Mouse (Mus musculus): Measurements from ENCODE around the gene Thbs1. TPM values are rescaled to one million over a fixed set of nuclear protein-coding genes. Genes with fewer than 3 reads are reported as not detected.
A peak's percentile ranks its signal among the peaks of the same experiment; 100 is the strongest.

Thbs1 gene
- polyA plus RNA-seq, 1 experiment = 0.98 TPM

DNA sequence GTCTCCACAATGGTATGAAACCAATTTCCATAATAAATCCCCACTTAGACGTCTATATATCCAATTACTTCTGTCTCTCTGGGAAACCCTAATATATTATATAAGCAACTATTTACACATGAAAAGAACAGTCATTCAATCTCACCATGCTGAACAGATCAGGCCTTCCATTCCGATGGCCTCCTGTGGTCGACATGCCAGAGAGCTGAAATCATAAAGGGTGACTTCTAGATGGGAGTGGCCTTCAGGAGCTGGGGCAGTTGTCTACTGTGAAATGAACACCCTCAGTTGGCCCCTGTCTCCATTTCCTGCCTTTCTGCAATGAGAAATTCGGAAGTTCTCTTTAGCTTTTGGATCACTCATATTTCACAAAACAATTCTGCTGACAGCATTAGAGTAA, 9.5 kb upstream of the Thbs1 start:
- no peaks in the 10 kb centered on the region for H3K4me1 ChIP-seq (ENCODE audit: control insufficient read depth, insufficient read depth, low read length)
- H3K27me3 ChIP-seq (ENCODE audit: control insufficient read depth, insufficient read depth, low read length) = no peaks in the 10 kb centered on the region
- no peak for DNase-seq
- TF ChIP-seq CTCF (IDR thresholded peaks at IDR 0.05; ENCODE audit: borderline replicate concordance, insufficient read depth, low read depth, low read length) (no peak), POLR2A (IDR thresholded peaks at IDR 0.05; ENCODE audit: borderline replicate concordance, insufficient read depth, low read length) (no peak)
- H3K4me3 ChIP-seq (replicated peaks; ENCODE audit: insufficient read depth, low read depth, low read length) = no peak overlapping the region
- H3K27ac ChIP-seq (ENCODE audit: insufficient read depth, low read length) = no peak overlapping the region
- WGBS = 31% methylated on average over 4 of the region's 4 CpGs

DNA sequence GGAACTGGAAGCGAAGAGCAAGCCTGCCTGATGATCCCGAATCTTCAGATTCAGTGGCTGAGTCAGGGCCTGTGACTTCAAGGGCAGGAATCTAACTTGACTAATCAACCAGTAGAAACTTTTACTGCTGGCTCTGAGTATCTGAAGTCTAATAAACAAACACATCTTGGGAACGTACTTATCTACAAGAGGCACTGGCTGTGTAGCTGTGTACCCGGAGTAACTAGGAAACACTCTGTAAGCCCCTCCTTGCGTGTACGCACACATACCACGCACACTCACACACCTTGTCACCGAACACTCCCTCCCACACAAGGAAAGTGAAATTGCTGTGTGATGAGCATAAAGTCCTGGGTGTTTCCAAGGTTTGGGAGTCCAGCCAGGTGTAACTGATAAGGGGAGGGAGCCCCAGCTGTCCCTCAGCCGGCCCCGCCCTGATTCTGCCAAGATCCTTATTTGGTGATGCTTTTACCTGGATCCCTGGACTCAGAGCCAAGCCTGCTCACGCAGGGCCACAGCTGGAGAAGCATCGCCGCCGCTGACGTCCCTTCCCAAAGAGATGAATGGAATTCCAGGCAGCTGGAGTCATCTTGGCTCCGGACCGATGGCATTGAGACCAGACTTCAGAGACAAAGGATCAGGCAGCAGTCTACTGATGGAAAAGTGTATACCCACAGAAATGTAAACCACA, 1.3 kb upstream of the Thbs1 start:
- Histone ChIP-seq H3K27ac (ENCODE audit: insufficient read depth, low read length) (no peak overlapping the region), H3K4me1 (ENCODE audit: control insufficient read depth, insufficient read depth, low read length) (peaks cover 2% of the 10 kb centered on the region; the same call in 1 of the 2 replicates), H3K27me3 (ENCODE audit: control insufficient read depth, insufficient read depth, low read length) (no peaks in the 10 kb centered on the region; the same call in 1 of the 2 replicates), H3K4me3 (replicated peaks; ENCODE audit: insufficient read depth, low read depth, low read length) (no peak overlapping the region)
- WGBS = 47% methylated on average over 17 of the region's 17 CpGs
- no peak for DNase-seq
- no peak for TF ChIP-seq POLR2A (IDR thresholded peaks at IDR 0.05; ENCODE audit: borderline replicate concordance, insufficient read depth, low read length)

DNA sequence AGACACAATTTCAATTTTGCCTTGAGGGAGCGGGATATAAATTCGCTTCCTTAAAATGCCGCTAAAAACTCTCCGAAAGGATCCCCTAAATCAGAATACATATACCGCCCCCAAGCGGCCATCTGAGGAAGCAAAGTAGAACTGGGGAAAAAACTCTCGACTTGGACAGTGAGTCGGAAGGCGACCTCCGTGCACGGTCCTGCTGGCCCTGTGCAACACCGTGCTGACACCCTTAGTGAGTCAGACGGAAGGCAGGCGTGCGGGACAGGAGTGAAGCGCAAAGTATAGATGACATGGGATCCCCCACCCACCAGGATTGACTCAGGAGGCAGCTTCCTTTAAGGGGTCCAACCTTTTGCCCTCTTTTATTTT, 574 bp upstream of the Thbs1 start:
- Histone ChIP-seq H3K27me3 (ENCODE audit: control insufficient read depth, insufficient read depth, low read length) (no peaks in the 10 kb centered on the region; the same call in 1 of the 2 replicates), H3K4me3 (replicated peaks; ENCODE audit: insufficient read depth, low read depth, low read length) (peak overlapping the region; percentile 35), H3K4me1 (ENCODE audit: control insufficient read depth, insufficient read depth, low read length) (peaks cover 2% of the 10 kb centered on the region; the same call in 1 of the 2 replicates), H3K27ac (ENCODE audit: insufficient read depth, low read length) (no peak overlapping the region)
- WGBS = 1% methylated on average over 16 of the region's 16 CpGs
- peak; percentile 50 to 65 for DNase-seq
- peak; percentile 48; the same call in 1 of the 2 replicates for TF ChIP-seq CTCF (IDR thresholded peaks at IDR 0.05; ENCODE audit: borderline replicate concordance, insufficient read depth, low read depth, low read length)
- TF ChIP-seq POLR2A (IDR thresholded peaks at IDR 0.05; ENCODE audit: borderline replicate concordance, insufficient read depth, low read length) = no peak

DNA sequence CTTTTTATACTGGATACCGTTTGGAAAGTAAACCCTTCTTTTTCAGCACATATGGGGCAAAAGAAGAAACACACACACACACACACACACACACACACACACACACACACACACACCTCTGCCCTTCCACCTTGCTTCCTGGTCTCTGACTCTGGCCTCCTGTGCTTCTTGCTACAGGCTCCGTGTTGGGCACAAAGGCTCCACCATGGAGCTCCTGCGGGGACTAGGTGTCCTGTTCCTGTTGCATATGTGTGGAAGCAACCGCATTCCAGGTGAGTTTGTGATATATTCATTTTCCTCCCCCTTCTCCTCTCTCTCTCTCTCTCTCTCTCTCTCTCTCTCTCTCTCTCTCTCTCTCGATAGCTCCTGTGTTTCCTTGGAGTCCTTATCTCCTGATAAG, 762 bp downstream of the Thbs1 start:
- no peak overlapping the region for H3K4me3 ChIP-seq (replicated peaks; ENCODE audit: insufficient read depth, low read depth, low read length)
- WGBS = 16% methylated on average over 5 of the region's 5 CpGs
- no peaks in the 10 kb centered on the region; the same call in 1 of the 2 replicates for H3K27me3 ChIP-seq (ENCODE audit: control insufficient read depth, insufficient read depth, low read length)
- no peak for DNase-seq
- H3K27ac ChIP-seq (ENCODE audit: insufficient read depth, low read length) = no peak overlapping the region
- no peak for TF ChIP-seq CTCF (IDR thresholded peaks at IDR 0.05; ENCODE audit: borderline replicate concordance, insufficient read depth, low read depth, low read length)
- peaks cover 2% of the 10 kb centered on the region; the same call in 1 of the 2 replicates for H3K4me1 ChIP-seq (ENCODE audit: control insufficient read depth, insufficient read depth, low read length)

DNA sequence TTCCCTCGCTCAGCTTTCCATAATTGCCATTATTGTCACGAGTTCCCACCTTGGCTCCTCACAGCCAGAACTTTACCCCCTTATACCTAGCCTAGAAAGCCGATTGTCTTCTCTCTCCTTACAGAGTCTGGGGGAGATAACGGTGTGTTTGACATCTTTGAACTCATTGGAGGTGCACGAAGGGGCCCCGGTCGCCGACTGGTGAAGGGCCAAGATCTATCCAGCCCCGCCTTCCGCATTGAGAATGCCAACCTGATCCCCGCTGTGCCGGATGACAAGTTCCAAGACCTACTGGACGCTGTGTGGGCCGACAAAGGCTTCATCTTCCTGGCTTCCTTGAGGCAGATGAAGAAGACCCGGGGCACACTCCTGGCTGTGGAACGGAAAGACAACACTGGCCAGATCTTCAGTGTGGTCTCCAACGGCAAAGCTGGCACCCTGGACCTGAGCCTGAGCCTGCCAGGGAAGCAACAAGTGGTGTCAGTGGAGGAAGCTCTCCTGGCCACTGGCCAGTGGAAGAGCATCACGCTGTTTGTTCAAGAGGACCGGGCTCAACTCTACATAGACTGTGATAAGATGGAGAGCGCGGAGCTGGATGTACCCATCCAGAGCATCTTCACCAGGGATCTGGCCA, 1.3 kb downstream of the Thbs1 start:
- DNase-seq = peak; percentile 15 to 22
- 5% methylated on average over 21 of the region's 21 CpGs for WGBS
- H3K4me3 ChIP-seq (replicated peaks; ENCODE audit: insufficient read depth, low read depth, low read length) = no peak overlapping the region
- TF ChIP-seq CTCF (IDR thresholded peaks at IDR 0.05; ENCODE audit: borderline replicate concordance, insufficient read depth, low read depth, low read length) (no peak), POLR2A (IDR thresholded peaks at IDR 0.05; ENCODE audit: borderline replicate concordance, insufficient read depth, low read length) (no peak)
- no peak overlapping the region for H3K27ac ChIP-seq (ENCODE audit: insufficient read depth, low read length)
- no peaks in the 10 kb centered on the region; the same call in 1 of the 2 replicates for H3K27me3 ChIP-seq (ENCODE audit: control insufficient read depth, insufficient read depth, low read length)
- H3K4me1 ChIP-seq (ENCODE audit: control insufficient read depth, insufficient read depth, low read length) = peaks cover 2% of the 10 kb centered on the region; the same call in 1 of the 2 replicates

DNA sequence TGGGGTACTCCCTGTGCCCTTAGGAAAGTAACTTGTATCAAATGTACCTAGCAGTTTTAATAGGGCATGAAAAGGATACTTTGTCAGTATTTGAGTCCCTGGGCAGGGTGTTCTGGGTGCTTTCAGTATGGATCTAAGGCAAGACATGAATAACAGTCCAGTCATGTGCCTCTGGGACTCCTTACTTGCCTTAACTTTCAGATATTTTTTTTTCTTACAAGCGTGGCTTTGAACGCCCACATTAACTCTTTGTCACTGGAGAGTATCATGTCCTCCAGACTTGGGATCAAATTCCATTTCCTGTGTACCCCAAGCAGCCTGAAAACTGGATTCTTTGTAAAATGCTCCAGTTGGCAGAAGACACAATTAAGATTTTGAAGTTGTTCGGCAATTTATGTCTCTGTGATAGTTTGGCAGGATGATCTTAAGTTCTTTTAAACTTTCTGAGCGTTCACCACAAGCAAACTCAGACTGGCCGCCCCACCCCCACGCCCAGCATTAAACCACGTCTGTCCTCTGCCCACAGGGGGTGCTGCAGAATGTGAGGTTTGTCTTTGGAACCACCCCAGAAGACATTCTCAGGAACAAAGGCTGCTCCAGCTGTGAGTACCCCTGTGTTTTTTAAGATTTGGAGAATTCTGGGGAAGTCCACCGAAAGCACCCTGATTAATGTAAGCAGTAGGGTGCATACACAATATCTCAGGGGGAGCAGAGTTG, 2.3 kb downstream of the Thbs1 start:
- no peak overlapping the region for H3K4me3 ChIP-seq (replicated peaks; ENCODE audit: insufficient read depth, low read depth, low read length)
- no peak for DNase-seq

DNA sequence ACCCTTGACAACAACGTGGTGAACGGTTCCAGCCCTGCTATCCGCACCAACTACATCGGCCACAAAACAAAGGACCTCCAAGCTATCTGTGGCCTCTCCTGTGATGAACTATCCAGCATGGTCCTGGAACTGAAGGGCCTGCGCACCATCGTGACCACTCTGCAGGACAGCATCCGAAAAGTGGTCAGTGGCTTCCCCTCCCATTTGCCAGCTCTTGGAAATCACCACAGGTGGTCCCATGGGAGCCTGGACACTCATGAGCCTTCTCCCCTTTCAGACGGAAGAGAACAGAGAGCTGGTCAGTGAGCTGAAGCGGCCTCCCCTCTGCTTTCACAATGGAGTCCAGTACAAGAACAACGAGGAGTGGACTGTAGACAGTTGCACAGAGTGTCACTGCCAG, 3.0 kb downstream of the Thbs1 start:
- Histone ChIP-seq H3K27me3 (ENCODE audit: control insufficient read depth, insufficient read depth, low read length) (no peaks in the 10 kb centered on the region; the same call in 1 of the 2 replicates), H3K4me3 (replicated peaks; ENCODE audit: insufficient read depth, low read depth, low read length) (no peak overlapping the region), H3K27ac (ENCODE audit: insufficient read depth, low read length) (no peak overlapping the region), H3K4me1 (ENCODE audit: control insufficient read depth, insufficient read depth, low read length) (peaks cover 2% of the 10 kb centered on the region; the same call in 1 of the 2 replicates)
- no peak for DNase-seq
- no peak for TF ChIP-seq POLR2A (IDR thresholded peaks at IDR 0.05; ENCODE audit: borderline replicate concordance, insufficient read depth, low read length)
- TF ChIP-seq CTCF (IDR thresholded peaks at IDR 0.05; ENCODE audit: borderline replicate concordance, insufficient read depth, low read depth, low read length) = no peak
- WGBS = 67% methylated on average over 10 of the region's 10 CpGs

More for the DNA sequence above, 2.3 kb downstream of the Thbs1 start:
- TF ChIP-seq CTCF (IDR thresholded peaks at IDR 0.05; ENCODE audit: borderline replicate concordance, insufficient read depth, low read depth, low read length) (no peak), POLR2A (IDR thresholded peaks at IDR 0.05; ENCODE audit: borderline replicate concordance, insufficient read depth, low read length) (no peak)
- peaks cover 2% of the 10 kb centered on the region; the same call in 1 of the 2 replicates for H3K4me1 ChIP-seq (ENCODE audit: control insufficient read depth, insufficient read depth, low read length)
- WGBS = 36% methylated on average over 8 of the region's 8 CpGs
- H3K27me3 ChIP-seq (ENCODE audit: control insufficient read depth, insufficient read depth, low read length) = no peaks in the 10 kb centered on the region; the same call in 1 of the 2 replicates
- no peak overlapping the region for H3K27ac ChIP-seq (ENCODE audit: insufficient read depth, low read length)

Measured in cerebellum, adult 2 months (tissue).